Mouse (Mus musculus) olfactory bulb, adult 2 months (tissue): ENCODE data around the gene Nceh1.

Source experiments
- CTCF ChIP-seq: fragments of 200-500 bp; IDR thresholded peaks from 2 replicates; pipeline ENCODE4 v1.5.1; 2012; ENCODE audit warnings: low read depth, mild to moderate bottlenecking, low read length, moderate library complexity; ENCODE audit not compliant: insufficient read depth
- POLR2A ChIP-seq: fragments of 200-500 bp; IDR thresholded peaks from 2 replicates; pipeline ENCODE4 v1.6.1; 2012; ENCODE audit warnings: mild to moderate bottlenecking, low read depth, low read length, moderate library complexity; ENCODE audit not compliant: insufficient read depth

- TF ChIP-seq CTCF: no peak
- TF ChIP-seq POLR2A: no peak
Measured at GRCm38 (mm10) chr3:27284227-27284626, 101.5 kb downstream of the Nceh1 start.
